Mouse (Mus musculus) hematopoietic stem cell, adult 5-6 weeks (primary cell): Measurements from ENCODE around the gene Hoxc5. TPM values are rescaled to one million over a fixed set of nuclear protein-coding genes. Genes with fewer than 3 reads are reported as not detected.

Experiments used
- ATAC-seq, 2 experiments: fragments of 125-278 bp in 1 of 2; replicated peaks in 1 of 2; 2 replicates each; pipeline ENCODE4 v1.8.0; 2016 to 2017; ENCODE audit warnings: inconsistent platforms in 2 of 2, mild to moderate bottlenecking in 2 of 2, moderate number of reproducible peaks in 2 of 2, low read depth in 1 of 2, moderate TSS enrichment in 1 of 2; ENCODE audit not compliant: low FRiP score in 2 of 2, poor library complexity in 2 of 2, severe bottlenecking in 2 of 2, insufficient read depth in 1 of 2, low TSS enrichment in 1 of 2
- total RNA-seq: library from RNA; stranded (forward); fragments of 172-1452, 232-1000 nt; gene quantifications from 2 replicates; pipeline ENCODE4 v1.2.3, GENCODE M21; 2017

Gene Hoxc5
- 0.25 TPM in 1 of 2 replicates, not detected in the other for total RNA-seq

DNA sequence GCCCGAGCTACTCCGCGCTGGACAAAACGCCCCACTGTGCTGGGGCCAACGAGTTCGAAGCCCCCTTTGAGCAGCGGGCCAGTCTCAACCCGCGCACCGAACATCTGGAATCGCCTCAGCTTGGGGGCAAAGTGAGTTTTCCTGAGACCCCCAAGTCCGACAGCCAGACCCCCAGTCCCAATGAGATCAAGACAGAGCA lies at the start of gene Hoxc5:
Hoxc5 (plus strand) TSS at position 132 of the 199 bp plus-strand sequence.
- no peak for ATAC-seq

DNA sequence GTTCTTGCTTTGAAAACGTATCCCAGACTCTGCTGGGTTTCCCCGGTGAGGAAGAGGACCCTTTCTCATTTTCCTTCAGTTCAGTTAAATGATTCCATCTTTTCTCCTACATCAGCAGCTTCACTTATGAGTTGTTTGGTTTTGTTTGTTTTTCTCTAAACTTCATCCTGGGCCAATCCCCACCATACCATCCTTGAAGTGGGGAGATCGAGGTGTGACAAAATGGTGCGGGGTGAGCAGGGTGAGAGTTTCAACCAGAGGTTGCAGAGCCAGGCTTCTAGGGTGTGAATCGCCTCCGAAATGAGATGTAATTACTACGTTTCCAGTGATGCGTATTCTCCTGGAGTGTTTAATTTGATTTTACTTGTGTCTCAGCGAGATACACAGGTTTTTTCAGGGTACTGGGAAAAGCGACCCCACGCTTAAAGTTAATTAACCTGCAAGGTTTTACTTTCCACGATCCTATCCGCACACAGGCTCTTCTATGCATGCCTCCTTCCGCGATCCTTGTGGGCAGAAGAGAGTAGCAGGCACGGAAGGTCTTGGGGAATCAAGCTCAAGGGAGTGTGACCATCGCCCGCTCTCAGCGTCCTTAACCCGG lies 49.2 kb upstream of the Hoxc5 start:
- ATAC-seq = no peak

DNA sequence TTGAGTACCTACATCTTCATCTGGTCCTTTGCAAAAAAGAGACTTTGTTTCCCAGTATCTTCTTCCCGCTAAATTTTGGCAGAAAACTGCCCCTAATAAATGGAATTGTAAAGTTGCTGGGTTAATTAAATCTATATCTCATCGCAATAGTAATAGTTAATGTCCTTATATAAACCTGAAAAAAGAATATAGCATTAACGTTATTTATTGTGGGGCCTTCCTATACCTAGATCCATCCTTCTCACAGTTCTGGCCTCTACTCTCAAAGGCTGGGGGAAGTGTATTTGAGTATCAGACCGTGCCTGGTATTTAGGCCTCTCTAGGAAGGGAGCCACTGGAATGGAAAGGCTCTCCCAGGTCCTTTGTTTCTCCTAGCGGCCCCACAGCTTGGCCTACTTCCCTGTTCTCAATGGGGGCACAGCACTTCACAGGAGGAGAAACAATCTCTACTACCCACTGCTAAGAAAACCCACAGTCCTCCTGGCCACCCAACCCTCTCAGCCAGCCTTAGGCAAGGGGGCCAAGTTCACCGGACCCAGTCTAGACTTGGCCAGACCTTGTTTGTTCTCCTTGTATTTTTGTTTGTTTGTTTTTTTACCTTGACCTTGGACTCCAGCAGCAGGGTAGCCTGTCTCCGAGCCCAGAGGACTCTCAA lies 48.5 kb upstream of the Hoxc5 start:
- no peak for ATAC-seq

- no peak for ATAC-seq
These were observed 47.7 kb upstream of the Hoxc5 start for GRCm38 (mm10) chr15:102919336-102920180.

GRCm38 (mm10) chr15:102920619-102921018 lies 46.6 kb upstream of the Hoxc5 start:
- 0 out of 4 replicates have a peak, but pooled peaks of 1 of the 2 experiments have one; percentile 31 for ATAC-seq

DNA sequence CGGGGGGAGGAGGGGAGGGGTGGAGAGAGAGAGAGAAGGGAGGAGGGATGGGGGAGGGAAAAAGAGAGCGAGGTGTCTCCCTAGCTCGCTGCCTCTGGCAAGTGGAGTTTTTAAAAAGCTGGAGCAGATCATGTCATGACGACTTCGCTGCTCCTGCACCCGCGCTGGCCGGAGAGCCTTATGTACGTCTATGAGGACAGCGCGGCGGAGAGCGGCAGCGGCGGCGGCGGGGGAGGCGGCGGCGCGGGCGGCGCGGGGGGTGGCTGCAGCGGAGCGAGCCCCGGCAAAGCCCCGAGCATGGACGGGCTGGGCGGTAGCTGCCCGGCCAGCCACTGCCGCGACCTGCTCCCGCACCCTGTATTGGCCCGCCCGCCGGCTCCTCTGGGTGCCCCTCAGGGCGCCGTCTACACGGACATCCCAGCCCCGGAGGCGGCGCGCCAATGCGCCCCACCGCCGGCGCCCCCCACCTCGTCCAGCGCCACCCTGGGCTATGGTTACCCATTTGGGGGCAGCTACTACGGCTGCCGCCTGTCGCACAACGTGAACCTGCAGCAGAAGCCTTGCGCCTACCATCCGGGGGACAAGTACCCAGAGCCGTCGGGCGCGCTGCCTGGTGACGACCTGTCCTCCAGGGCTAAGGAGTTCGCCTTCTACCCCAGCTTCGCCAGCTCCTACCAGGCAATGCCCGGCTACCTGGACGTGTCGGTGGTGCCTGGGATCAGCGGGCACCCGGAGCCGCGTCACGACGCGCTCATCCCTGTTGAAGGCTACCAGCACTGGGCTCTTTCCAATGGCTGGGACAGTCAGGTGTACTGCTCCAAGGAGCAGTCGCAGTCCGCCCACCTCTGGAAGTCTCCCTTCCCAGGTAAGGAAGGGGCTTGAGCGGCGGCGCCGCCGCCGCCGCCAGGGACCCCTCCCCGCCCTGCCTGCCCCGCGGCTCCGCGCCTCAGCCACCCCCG lies 45.9 kb upstream of the Hoxc5 start, which contains the start of gene Hoxc13:
Hoxc13 (plus strand) TSS at position 51 of the 959 bp plus-strand sequence.
- ATAC-seq = no peak

DNA sequence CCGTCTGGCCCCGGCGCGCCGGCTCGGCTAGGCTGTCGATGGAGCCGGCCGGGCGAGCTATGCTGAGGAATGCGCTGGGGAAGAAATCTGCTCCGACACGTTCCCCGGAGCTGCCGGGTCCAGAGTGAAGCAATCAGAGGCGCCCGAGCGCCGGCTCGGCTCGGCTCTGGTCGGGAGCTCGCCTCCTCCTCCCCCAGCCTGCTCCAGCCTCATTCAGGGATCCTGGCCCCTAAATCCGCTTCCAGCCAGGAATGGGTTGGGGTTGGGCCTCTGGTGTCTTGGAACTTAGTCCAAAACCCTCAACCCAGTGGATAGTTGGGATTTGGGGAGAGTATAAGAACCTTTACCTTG lies 45.3 kb upstream of the Hoxc5 start:
- ATAC-seq = no peak

DNA sequence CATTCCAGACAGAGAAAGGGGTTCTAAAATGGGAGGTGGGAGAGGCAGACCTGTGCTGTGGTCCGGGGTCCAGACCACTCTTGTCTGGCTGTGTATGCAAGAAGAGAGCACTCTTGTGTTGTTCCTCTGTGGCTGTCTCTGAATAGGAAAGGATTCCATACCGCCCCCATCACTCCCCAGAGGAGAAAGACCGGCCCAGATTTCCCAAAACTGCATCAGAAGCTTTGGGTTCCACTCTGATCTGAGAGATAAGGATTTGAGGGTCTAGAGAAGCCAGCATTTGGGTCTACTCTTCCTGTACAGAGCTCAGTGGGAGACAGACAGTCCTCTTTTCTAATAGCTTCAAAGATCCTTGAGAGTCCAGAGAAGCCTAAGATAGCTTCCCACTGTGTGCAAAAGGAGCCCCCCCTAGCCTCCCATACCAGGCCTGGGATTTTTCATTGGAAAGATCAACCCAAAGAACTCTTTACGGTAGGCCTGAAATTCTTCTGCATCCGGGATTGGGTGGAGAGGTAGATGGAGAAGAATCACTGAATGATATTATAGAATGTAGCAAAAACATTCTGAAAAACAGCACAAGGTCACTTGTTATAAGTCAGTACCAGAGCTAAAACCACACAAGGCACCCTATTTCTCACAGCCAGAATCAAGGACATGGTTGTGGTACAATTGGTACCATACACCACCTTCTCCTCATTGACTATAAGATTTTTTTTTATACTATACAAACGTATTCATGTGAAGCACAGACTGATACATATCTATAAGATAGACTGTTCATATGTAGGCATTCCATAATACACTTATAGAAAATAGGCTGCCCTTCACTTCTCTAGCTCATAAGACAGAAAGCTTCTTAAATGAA lies 44.4 kb upstream of the Hoxc5 start:
- ATAC-seq = no peak

DNA sequence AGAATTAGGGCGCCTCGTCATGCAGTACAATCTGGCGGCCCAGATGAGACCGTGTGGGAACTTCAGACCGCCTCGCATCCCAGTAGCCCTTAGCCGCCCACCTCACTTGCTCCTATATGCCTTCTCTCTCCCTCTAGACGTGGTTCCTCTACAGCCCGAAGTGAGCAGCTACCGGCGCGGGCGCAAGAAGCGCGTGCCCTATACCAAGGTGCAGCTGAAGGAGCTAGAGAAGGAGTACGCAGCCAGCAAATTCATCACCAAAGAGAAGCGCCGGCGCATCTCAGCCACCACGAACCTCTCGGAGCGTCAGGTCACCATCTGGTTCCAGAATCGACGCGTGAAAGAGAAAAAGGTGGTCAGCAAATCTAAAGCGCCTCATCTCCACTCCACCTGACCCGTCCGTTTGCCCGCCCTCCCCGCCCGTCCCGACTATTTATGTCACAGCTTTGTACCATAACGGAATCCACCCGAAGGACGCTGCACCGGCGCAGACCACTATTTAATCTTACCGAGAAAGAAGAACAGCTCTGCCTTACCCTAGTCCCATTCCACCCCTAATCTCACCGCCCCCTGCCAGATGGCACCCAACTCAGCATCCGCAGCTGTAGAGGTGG lies 40.1 kb upstream of the Hoxc5 start:
- no peak for ATAC-seq

DNA sequence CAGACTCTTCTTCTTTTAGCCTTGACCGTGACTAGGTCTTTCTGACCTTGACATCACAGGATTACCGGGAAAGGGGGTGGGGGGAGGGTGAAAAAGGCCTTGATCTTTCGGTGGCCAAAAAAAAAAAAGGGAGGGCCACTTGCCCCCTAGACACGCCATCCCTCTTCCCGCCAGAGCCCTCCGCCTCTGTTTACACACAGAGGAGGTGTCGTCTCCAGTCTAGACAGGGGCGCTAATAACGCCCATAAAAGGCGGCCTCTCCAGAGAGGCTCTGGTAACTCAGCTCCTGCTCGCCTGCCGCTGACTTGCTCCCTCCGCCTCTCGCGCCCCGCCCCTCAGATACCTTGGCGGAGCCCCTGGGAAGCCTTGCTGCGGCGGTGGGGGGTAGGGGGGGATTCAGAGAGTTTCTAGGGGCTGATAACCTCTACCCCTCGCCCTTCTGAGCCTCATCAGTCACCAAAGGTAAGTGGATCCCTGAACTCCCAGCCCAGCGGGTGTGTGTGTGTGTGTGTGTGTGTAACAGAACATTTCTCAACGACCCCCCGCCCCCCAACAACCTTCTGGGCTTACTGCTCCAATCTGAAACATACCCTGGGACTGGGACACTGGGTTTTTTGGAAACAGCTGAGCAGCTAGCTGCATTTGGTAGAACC lies 35.4 kb upstream of the Hoxc5 start:
- no peak for ATAC-seq

- no peak for ATAC-seq
These were observed 32.8 kb upstream of the Hoxc5 start for GRCm38 (mm10) chr15:102934438-102934837.

- no peak for ATAC-seq
These were observed 32.3 kb upstream of the Hoxc5 start for GRCm38 (mm10) chr15:102934897-102935296.

DNA sequence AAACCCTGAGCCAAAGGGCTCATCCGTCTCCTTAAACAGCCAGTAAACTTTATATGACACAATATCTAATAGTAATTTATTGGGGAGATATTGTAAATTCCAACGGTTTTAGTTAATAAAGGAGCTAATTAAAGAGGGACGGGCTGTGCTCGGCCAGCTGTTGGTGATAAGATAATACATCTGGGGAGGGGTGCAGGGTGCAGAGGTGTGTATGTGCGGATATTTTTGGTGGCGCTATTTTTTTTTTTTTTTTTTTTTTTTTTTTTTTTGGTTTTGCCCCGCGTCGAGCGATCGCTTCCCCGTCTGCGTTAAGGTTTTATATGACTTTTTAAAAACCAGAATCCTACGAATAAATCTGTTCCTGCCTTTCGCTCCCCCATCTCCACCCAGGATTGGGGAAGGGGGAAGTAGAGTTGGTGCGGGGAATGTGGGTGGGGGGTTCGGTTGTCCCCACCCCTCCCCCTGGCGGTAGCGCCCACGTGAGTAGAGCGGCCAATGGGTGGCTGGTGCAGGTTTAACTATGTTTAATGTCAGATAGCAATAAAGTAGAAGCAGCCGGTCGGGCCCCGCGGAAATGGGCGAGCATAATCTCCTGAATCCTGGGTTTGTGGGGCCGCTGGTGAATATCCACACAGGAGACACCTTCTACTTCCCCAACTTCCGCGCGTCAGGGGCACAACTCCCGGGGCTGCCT lies 30.8 kb upstream of the Hoxc5 start, which contains the start of gene Hoxc12:
Hoxc12 (plus strand) TSS at position 479 of the 694 bp plus-strand sequence.
- no peak for ATAC-seq

- ATAC-seq = no peak
These were observed 30.1 kb upstream of the Hoxc5 start for GRCm38 (mm10) chr15:102937036-102937666.
